Mouse (Mus musculus) adrenal gland, postnatal 14 days (tissue): ENCODE results near the gene Morc3. TPM values are rescaled to one million over a fixed set of nuclear protein-coding genes. Genes with fewer than 3 reads are reported as not detected.

Experiments used
- DNase-seq: peaks from one replicate; pipeline ENCODE4 v3.0.0; 2021; ENCODE audit warnings: mixed read lengths
- total RNA-seq: library from RNA; stranded (reverse); gene quantifications from 2 replicates; pipeline ENCODE4 v1.2.3, GENCODE M21; 2021

Gene Morc3
- total RNA-seq, 1 experiment from 2014 or later = 33.6 TPM

GRCm38 (mm10) chr16:93883423-93884085 lies 51.6 kb downstream of the Morc3 start, which contains the start of gene Chaf1b:
Gene Chaf1b, plus strand, starts transcription at chr16:93883901.
- peak; percentile 99 for DNase-seq

- peak; percentile 49 for DNase-seq
These were observed 52.3 kb downstream of the Morc3 start for GRCm38 (mm10) chr16:93884086-93884721.

GRCm38 (mm10) chr16:93884722-93885113 lies 52.8 kb downstream of the Morc3 start:
- no peak for DNase-seq

- DNase-seq = no peak
These were observed 56.6 kb downstream of the Morc3 start for GRCm38 (mm10) chr16:93888481-93888880.

DNA sequence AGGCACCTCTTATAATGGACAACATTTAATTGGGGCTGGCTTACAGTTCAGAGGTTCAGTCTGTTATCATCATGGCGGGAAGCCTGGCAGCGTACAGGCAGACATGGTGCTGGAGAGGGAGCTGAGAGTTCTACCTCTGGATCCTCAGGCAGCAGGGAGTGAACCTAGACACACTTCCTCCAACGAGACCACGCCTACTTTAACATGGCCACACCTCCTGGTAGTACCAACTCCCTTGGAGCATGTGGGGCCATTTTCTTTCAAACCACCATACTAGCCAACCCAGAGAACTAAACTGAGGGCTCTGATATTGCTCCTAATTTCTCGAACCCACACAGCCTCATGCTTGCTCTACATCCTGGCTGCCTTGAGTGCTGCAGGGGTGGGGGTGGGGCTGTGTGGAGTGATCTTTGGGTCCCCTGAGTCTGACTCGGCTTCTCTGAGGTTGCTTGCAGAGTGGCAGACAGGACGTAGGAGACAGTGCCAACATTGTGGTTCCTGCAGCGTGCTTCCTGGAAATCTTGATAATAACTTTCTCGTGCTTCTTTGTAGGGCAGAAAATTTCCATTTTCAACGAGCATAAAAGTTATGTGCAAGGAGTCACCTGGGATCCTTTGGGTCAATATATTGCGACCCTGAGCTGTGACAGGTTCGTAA lies 59.2 kb downstream of the Morc3 start:
- DNase-seq = no peak

DNA sequence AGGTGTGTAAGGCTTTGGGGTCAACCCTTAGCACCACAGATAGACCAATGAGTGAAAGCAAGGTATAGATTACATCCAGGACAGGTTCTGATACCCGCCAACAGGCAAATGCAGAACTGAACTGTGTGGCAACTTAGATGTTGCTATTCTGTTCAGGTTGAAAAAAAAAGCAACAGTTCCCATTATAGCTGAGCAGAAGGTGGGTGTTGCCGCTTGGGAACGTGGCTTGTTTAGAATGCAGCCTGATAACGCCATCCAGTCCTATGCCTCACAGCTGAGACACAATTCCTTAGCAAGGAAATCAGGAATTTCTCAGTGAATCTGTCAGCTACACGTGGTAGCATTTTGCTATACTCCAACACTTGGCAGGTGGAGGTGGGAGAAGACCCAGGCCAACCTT lies 61.4 kb downstream of the Morc3 start:
- no peak for DNase-seq

- DNase-seq = no peak
These were observed 71.1 kb downstream of the Morc3 start for GRCm38 (mm10) chr16:93903027-93903426.

DNA sequence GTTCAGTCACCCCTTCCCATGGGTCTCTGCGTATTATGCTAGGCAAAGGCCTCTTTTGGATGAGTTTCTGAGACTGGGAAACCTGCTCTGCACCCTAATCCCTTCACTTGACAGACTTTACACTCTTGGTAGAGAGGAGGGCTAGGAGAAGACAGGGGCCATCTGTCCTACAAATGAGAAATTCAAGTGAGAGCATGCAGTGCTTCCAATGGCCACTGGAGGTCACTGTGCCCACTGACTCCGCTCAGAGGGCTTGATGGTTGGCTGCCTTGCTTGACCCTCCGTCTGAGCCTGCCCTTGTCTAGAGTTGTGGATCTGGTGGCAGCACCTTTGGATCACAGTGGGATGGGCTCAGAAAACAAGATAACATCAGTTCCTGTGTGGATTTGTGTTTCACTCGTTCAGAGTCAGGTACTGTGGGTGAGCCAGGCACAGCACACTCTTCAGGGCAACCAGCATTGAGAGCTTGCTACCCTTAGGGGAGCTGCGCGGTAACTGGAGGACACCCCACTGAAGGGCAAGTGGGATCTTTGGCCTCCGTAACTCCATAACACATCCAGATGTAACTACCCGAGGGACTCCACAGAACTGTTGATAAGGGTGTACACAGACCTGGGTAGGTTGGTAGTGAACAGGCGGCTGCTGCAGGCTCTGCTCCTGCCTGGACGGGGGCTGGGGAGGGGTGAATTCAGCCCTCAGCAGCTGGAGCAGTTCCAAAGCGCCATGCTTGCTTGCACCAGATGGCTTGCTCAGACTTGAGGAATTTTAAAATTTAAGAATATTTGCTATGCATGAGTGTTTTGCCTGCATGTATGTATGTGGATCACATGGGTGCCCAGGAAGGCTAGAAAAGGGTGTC lies 74.5 kb downstream of the Morc3 start:
- DNase-seq = peak; percentile 61

DNA sequence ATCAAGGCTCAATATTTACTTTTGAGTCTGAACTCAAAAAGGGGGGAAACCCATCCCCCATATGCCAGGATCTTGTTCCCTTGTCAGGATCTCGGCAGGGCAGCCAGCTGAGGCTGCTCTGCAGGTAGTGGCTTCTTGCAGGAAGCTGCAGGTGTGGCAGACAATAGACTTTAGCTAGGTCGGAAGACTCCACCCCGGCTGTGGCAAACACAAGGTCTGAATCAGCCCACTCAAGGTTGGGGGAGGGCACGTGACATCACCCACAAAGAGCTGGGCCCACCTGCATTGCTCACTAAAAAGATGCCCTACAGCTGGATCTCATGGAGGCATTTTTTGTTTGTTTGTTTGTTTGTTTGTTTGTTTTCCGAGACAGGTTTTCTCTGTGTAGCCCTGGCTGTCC lies 75.8 kb downstream of the Morc3 start:
- DNase-seq = no peak

DNA sequence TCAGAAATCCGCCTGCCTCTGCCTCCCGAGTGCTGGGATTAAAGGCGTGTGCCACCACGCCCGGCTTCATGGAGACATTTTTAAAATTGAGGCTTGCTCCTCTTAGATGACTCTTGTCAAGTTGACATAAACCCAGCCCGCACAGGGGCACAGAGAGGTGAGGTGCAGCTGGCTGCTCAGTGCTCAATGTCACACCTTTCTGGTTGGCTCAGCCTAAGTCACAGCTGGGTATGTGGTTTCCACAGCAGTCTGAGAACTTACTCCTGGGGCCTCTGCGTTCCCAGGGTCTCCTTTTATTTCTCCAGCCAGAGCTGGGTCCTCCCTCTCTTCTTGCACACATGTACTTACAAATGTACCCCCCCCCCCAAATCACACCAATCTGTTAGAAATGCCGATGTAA lies 76.3 kb downstream of the Morc3 start:
- DNase-seq = no peak

- peak; percentile 77 for DNase-seq
These were observed 78.0 kb downstream of the Morc3 start for GRCm38 (mm10) chr16:93909936-93910335.

DNA sequence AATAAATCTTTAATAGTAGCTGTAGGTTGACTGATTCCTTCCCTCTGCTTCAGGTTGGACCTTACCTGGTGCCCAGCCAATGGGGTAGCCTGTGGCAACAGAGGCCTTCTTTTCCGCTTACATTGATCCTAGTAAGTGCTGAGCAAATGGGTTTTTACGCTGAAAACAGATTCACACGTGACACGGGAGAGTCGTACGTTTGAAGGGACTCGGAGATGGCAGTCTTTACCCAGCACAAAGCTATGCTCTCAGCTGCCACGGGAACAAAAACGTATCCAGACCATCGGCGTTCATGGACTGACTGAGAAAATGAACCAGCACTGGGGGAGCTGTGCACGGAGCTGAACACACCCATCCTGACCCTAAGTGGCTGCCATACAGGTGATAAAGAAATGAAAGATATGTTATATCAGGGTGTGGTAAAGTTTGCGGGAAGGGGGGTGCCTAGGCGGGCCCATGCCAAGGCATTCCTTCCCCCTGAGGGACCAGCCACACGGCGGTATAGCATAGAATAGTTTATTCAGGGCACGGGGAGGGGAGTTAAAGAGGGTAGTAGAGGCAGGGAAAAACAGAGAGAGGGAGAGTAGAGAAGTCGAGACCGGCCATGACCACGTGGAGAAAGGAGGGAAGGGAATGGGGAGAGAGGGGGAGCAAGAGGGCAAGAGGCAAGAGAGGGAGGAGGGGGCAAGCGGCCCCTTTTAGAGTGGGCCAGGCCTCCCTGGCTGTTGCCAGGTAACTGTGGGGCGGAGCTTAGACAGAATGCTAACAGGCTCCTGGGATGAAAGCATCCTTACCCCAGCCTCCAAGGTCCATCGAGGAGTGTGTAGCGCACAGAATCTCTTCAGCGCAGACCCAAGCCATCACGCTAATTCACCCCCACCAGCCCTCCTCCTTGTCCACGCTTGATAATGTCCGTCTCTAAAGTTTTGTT lies 79.1 kb downstream of the Morc3 start:
- DNase-seq = no peak

- DNase-seq = no peak
These were observed 80.2 kb downstream of the Morc3 start for GRCm38 (mm10) chr16:93912158-93912557.

GRCm38 (mm10) chr16:93912808-93913207 lies 80.9 kb downstream of the Morc3 start:
- no peak for DNase-seq

GRCm38 (mm10) chr16:93913881-93914576 lies 82.1 kb downstream of the Morc3 start:
- DNase-seq = peak; percentile 69

- DNase-seq = peak; percentile 70
These were observed 83.5 kb downstream of the Morc3 start for GRCm38 (mm10) chr16:93915338-93915849.

- peak; percentile 92 for DNase-seq
These were observed 86.1 kb downstream of the Morc3 start for GRCm38 (mm10) chr16:93917712-93918678.

GRCm38 (mm10) chr16:93918679-93919060 lies 86.7 kb downstream of the Morc3 start:
- no peak for DNase-seq

DNA sequence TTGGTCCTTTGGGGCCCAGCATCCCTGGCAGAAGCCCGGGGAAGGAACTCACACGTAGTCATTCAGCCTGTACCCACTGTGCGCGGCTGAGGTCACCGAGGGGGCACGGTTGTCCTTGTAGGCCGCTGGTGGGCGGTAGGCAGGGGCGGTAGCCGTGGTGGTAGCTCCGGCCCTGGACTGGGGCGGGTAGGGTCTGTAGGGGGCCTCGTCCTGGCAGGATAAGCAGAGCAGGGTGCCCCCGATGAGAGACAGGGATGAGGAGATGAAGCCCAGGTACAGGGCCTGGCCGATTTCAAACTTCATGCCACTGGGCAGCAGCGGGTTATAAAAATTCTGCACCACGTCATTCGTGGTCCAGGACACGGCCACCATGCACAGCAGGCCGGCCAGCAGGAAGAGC lies 87.3 kb downstream of the Morc3 start:
- no peak for DNase-seq
